Mouse (Mus musculus) MEL (cell line): ENCODE results near the gene Unc5cl. TPM values are rescaled to one million over a fixed set of nuclear protein-coding genes. Genes with fewer than 3 reads are reported as not detected.

ENCODE experiments used
- DNase-seq: peaks from one replicate; pipeline ENCODE4 v3.0.0; 2011; ENCODE audit warnings: low read depth, low spot score
- H3K27ac ChIP-seq: 2 replicates; pipeline ENCODE4 v1.5.1; 2012; ENCODE audit warnings: low read depth, mild to moderate bottlenecking, control low read depth, low read length, moderate library complexity; ENCODE audit not compliant: control insufficient read depth
- H3K27me3 ChIP-seq, 2 experiments: fragments of 150-350 bp in 1 of 2; sonication (generic) in 1 of 2; 2 replicates each; pipeline ENCODE4 v1.6.1; 2012; ENCODE audit warnings: low read length in 2 of 2, mild to moderate bottlenecking in 2 of 2, improper control_type of control experiment in 1 of 2, moderate library complexity in 1 of 2; ENCODE audit not compliant: insufficient read depth in 2 of 2, control insufficient read depth in 1 of 2
- H3K36me3 ChIP-seq, 2 experiments: 2 replicates each; pipeline ENCODE4 v1.6.1; 2012 to 2014; ENCODE audit warnings: low read length in 2 of 2, improper control_type of control experiment in 1 of 2, inconsistent platforms in 1 of 2, mild to moderate bottlenecking in 1 of 2; ENCODE audit not compliant: insufficient read depth in 2 of 2, control insufficient read depth in 1 of 2
- H3K4me1 ChIP-seq, 2 experiments: fragments of 150-350 bp in 1 of 2; sonication (generic) in 1 of 2; 2 replicates each; pipeline ENCODE4 v1.6.1; 2012; ENCODE audit warnings: low read length in 2 of 2, improper control_type of control experiment in 1 of 2, mild to moderate bottlenecking in 1 of 2; ENCODE audit not compliant: insufficient read depth in 2 of 2, control insufficient read depth in 1 of 2
- H3K4me3 ChIP-seq, 2 experiments: fragments of 150-350 bp in 1 of 2; sonication (generic) in 1 of 2; 2 replicates each; pipeline ENCODE4 v1.5.1; 2012; ENCODE audit warnings: low read depth in 2 of 2, low read length in 2 of 2, mild to moderate bottlenecking in 2 of 2, moderate library complexity in 2 of 2, control low read depth in 1 of 2, improper control_type of control experiment in 1 of 2; ENCODE audit not compliant: control insufficient read depth in 1 of 2, insufficient read depth in 1 of 2
- H3K79me2 ChIP-seq: 2 replicates; pipeline ENCODE4 v1.6.1; 2012; ENCODE audit warnings: mild to moderate bottlenecking, low read length, moderate library complexity; ENCODE audit not compliant: control insufficient read depth, poor library complexity, insufficient read depth
- H3K9ac ChIP-seq: 2 replicates; pipeline ENCODE4 v1.6.1; 2012; ENCODE audit warnings: low read depth, mild to moderate bottlenecking, control low read depth, low read length, moderate library complexity; ENCODE audit not compliant: control insufficient read depth, poor library complexity, severe bottlenecking
- H3K9me3 ChIP-seq: fragments of 150-350 bp; sonication (generic); replicated peaks from 2 replicates; pipeline ENCODE4 v1.6.1; 2012; ENCODE audit warnings: mild to moderate bottlenecking, low read length, improper control_type of control experiment, moderate library complexity; ENCODE audit not compliant: insufficient read depth
- BHLHE40 ChIP-seq: IDR thresholded peaks from 2 replicates; pipeline ENCODE4 v1.6.1; 2012; ENCODE audit warnings: low read depth, mild to moderate bottlenecking, inconsistent platforms, low read length, improper control_type of control experiment, borderline replicate concordance
- CHD1 ChIP-seq: IDR thresholded peaks from 2 replicates; pipeline ENCODE4 v1.6.1; 2012; ENCODE audit warnings: low read depth, mild to moderate bottlenecking, inconsistent platforms, low read length, improper control_type of control experiment
- E2F4 ChIP-seq: IDR thresholded peaks from 2 replicates; pipeline ENCODE4 v1.6.1; 2011; ENCODE audit warnings: low read depth, low read length, improper control_type of control experiment, borderline replicate concordance
- GABPA ChIP-seq: IDR thresholded peaks from 2 replicates; pipeline ENCODE4 v1.6.1; 2012; ENCODE audit warnings: low read depth, mild to moderate bottlenecking, inconsistent platforms, low read length, improper control_type of control experiment, moderate library complexity
- HCFC1 ChIP-seq: IDR thresholded peaks from 2 replicates; pipeline ENCODE4 v1.6.1; 2012; ENCODE audit warnings: low read depth, mild to moderate bottlenecking, inconsistent platforms, low read length, improper control_type of control experiment, moderate library complexity
- MAX ChIP-seq: IDR thresholded peaks from 2 replicates; pipeline ENCODE4 v1.6.1; 2011; ENCODE audit warnings: low read length, improper control_type of control experiment
- MAZ ChIP-seq: IDR thresholded peaks from 2 replicates; pipeline ENCODE4 v1.6.1; 2012; ENCODE audit warnings: low read depth, mild to moderate bottlenecking, inconsistent platforms, low read length, improper control_type of control experiment
- MEF2A ChIP-seq: IDR thresholded peaks from 2 replicates; pipeline ENCODE4 v1.6.1; 2014; ENCODE audit warnings: low read depth, mild to moderate bottlenecking, inconsistent platforms, low read length, improper control_type of control experiment; ENCODE audit not compliant: poor library complexity, insufficient replicate concordance, severe bottlenecking; ENCODE audit errors: extremely low read depth
- NELFE ChIP-seq: IDR thresholded peaks from 2 replicates; pipeline ENCODE4 v1.6.1; 2011; ENCODE audit warnings: low read depth, low read length, improper control_type of control experiment
- POLR2A ChIP-seq, 2 experiments: IDR thresholded peaks; 2 replicates each; pipeline ENCODE4 v1.6.1; 2011 to 2012; ENCODE audit warnings: low read length in 2 of 2, mild to moderate bottlenecking in 2 of 2, control low read depth in 1 of 2, improper control_type of control experiment in 1 of 2, low read depth in 1 of 2, moderate library complexity in 1 of 2; ENCODE audit not compliant: control insufficient read depth in 1 of 2, insufficient read depth in 1 of 2, poor library complexity in 1 of 2
- POLR2AphosphoS2 ChIP-seq: IDR thresholded peaks from 2 replicates; pipeline ENCODE4 v1.6.1; 2011; ENCODE audit warnings: low read length, improper control_type of control experiment
- POLR2AphosphoS5 ChIP-seq: IDR thresholded peaks from 2 replicates; pipeline ENCODE4 v1.6.1; 2012; ENCODE audit warnings: low read depth, borderline replicate concordance, mild to moderate bottlenecking, inconsistent platforms, low read length, moderate library complexity, mixed read lengths
- RCOR1 ChIP-seq: IDR thresholded peaks from 2 replicates; pipeline ENCODE4 v1.6.1; 2012; ENCODE audit warnings: low read depth, mild to moderate bottlenecking, inconsistent platforms, low read length, improper control_type of control experiment
- SMC3 ChIP-seq: IDR thresholded peaks from 2 replicates; pipeline ENCODE4 v1.6.1; 2011; ENCODE audit warnings: low read depth, low read length, improper control_type of control experiment
- TAL1 ChIP-seq: IDR thresholded peaks from 2 replicates; pipeline ENCODE4 v1.6.1; 2012; ENCODE audit warnings: mild to moderate bottlenecking, inconsistent platforms, low read length, moderate library complexity, mixed read lengths
- USF2 ChIP-seq, 2 experiments: IDR thresholded peaks; 2 replicates each; pipeline ENCODE4 v1.6.1; 2011 to 2012; ENCODE audit warnings: improper control_type of control experiment in 2 of 2, low read length in 2 of 2, borderline replicate concordance in 1 of 2, inconsistent platforms in 1 of 2, low read depth in 1 of 2, mild to moderate bottlenecking in 1 of 2; ENCODE audit not compliant: insufficient read depth in 1 of 2
- ZC3H11A ChIP-seq: IDR thresholded peaks from 2 replicates; pipeline ENCODE4 v1.6.1; 2012; ENCODE audit warnings: low read depth, mild to moderate bottlenecking, inconsistent platforms, low read length, improper control_type of control experiment
- ZMIZ1 ChIP-seq: IDR thresholded peaks from 2 replicates; pipeline ENCODE4 v1.6.1; 2012; ENCODE audit warnings: low read depth, mild to moderate bottlenecking, inconsistent platforms, low read length, improper control_type of control experiment, moderate library complexity
- ZNF384 ChIP-seq: IDR thresholded peaks from 2 replicates; pipeline ENCODE4 v1.6.1; 2012; ENCODE audit warnings: low read depth, mild to moderate bottlenecking, inconsistent platforms, low read length, improper control_type of control experiment
- polyA plus RNA-seq, 2 experiments: library from polyadenylated mRNA; stranded (reverse) in 1 of 2; unstranded in 1 of 2; fragments of >175 nt in 1 of 2; fragments of >200 nt in 1 of 2; gene quantifications; 2 replicates each; pipeline versions ENCODE4 v1.2.1 to v1.2.4; 2012; ENCODE audit warnings: low replicate concordance in 2 of 2, low read depth in 1 of 2; ENCODE audit not compliant: insufficient read length in 2 of 2, insufficient read depth in 1 of 2, missing spikeins in 1 of 2
- total RNA-seq: library from RNA; depleted of rRNA; stranded (reverse); fragments of 300-350 nt; gene quantifications from 2 replicates; pipeline ENCODE4 v1.2.3, GENCODE M21; 2012

The Unc5cl gene
- total and polyA plus RNA-seq, 3 experiments = 4.7 to 7.7 TPM; not detected in 1

DNA sequence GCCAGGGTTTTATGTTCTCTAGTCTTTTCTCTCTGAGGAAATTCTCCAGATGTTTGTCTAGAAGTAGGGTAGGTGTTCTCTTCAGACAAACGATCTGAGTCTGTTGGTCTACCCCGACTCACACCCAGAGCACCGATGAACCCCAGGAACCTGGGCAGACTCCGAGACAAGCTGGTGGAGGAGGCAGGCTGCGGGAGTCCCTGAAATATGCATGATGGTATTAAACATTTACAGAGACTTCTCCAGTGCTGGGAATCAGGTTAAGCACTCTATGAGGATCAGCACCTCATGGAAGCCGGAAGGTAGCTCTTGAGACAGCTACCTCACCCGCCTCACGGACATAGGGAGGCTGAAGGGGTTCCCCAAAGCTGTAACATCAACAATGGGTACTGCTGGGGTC is 37.9 kb downstream of the Unc5cl start:
- no peak overlapping the region for H3K27ac ChIP-seq
- H3K79me2 ChIP-seq = no peaks in the 10 kb centered on the region
- H3K9ac ChIP-seq = no peak overlapping the region
- no peak overlapping the region for H3K4me3 ChIP-seq
- no peaks in the 10 kb centered on the region for H3K36me3 ChIP-seq
- TF ChIP-seq GABPA = no peak
- TF ChIP-seq USF2 (IDR thresholded peaks at IDR 0.05; ENCODE audit: borderline replicate concordance in 1 of 2, insufficient read depth in 1 of 2, low read depth in 1 of 2, low read length in 2 of 2) = no peak
- TF ChIP-seq NELFE = no peak
- TF ChIP-seq POLR2AphosphoS5 = no peak
- no peak for TF ChIP-seq MEF2A
- no peak for TF ChIP-seq BHLHE40
- TF ChIP-seq ZC3H11A = no peak
- no peak for TF ChIP-seq ZMIZ1
- TF ChIP-seq HCFC1 = no peak
- no peak for TF ChIP-seq ZNF384
- no peak for TF ChIP-seq TAL1
- no peak for TF ChIP-seq MAX
- TF ChIP-seq POLR2A (IDR thresholded peaks at IDR 0.05; ENCODE audit: control insufficient read depth in 1 of 2, insufficient read depth in 1 of 2, low read depth in 1 of 2, low read length in 2 of 2, poor library complexity in 1 of 2) = no peak
- TF ChIP-seq RCOR1 = no peak
- TF ChIP-seq CHD1 = no peak
- TF ChIP-seq, all 39 proteins: peak for 0
- H3K9me3 ChIP-seq = no peaks in the 10 kb centered on the region
- no peaks in the 10 kb centered on the region for H3K27me3 ChIP-seq
- H3K4me1 ChIP-seq = no peaks in the 10 kb centered on the region
- no peak for DNase-seq

DNA sequence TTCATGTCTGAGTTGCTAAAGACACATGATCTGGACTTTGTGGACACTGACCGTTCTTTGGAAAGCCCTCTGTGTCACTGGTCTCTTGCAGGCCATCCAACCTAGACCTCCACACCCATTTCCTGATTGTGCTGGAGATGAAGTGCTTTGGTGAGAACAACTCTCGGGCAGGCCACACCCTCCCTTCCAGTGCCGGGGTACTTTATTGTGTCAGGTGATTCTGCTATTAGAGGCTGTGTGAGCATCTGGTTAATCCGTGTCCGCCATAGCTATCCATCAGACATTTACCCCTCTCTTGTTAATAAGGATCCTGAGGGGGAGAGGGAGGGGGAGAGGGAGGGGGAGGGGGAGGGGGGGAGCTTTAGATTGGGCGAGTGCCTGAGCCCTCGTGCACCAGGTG is 38.9 kb downstream of the Unc5cl start:
- no peaks in the 10 kb centered on the region for H3K9me3 ChIP-seq
- TF ChIP-seq NELFE (no peak), MAZ (no peak), MAX (no peak), MEF2A (no peak), HCFC1 (no peak), E2F4 (no peak), POLR2AphosphoS2 (no peak), SMC3 (no peak)
- DNase-seq = no peak
- no peak overlapping the region for H3K27ac ChIP-seq
- H3K79me2 ChIP-seq = no peaks in the 10 kb centered on the region
- H3K4me1 ChIP-seq = no peaks in the 10 kb centered on the region
- H3K4me3 ChIP-seq = no peak overlapping the region
- no peaks in the 10 kb centered on the region for H3K27me3 ChIP-seq
- H3K9ac ChIP-seq = no peak overlapping the region
- H3K36me3 ChIP-seq = no peaks in the 10 kb centered on the region
